Mouse (Mus musculus) brain, embryonic 18.5 days (tissue): ENCODE measurements at regions not wholly inside any gene's neighbourhood (a gene's known extent, or its start where the extent isn't known, plus 50 kb on each side); places are given as distances from the start of the nearest gene placed in this dataset.
"Not testable (repeated sequence)": the region's sequence is repeated elsewhere in the genome, so short reads cannot be mapped to it uniquely, and the experiment has no call there.

Experiments
- DNase-seq: peaks from one replicate; pipeline ENCODE4 v3.0.0-alpha.2; 2012; ENCODE audit warnings: low read depth, low spot score

DNA sequence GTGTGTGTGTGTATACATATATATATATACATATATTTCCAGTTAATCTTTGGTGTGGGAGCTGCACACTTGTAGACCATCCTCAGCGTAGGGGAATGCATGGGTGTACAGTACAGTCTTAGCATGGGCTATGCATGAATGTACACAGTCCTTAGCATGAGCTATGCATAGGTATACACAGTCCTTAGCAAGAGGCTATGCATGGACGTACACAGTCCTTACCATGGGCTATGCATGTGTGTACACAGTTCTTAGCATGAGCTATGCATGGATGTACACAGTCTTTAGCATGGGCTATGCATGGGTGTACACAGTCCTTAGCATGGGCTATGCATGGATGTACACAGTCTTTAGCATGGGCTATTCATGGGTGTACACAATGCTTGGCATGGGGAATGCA, 70.5 kb downstream of the Rchy1 start:
- no peak for DNase-seq

DNA sequence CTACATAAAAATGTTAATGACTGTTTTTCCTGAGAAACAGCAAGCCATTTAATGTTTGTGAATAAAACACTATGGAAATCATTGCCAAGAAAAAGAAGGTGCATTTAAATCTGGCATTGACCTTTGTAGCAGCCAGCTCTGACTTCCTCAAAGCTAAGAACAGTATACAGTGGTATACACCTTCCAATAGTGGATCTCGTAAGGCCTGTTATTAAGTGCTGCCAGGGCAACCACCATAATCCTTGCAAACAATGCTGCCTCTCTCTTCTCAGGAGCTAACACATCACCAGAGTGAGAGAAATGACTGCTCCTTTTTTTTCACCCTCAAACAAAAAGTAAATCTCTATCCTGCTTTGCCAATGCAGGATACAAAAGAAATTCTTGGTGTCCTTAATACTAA, 81.1 kb downstream of the Rchy1 start:
- no peak for DNase-seq

DNA sequence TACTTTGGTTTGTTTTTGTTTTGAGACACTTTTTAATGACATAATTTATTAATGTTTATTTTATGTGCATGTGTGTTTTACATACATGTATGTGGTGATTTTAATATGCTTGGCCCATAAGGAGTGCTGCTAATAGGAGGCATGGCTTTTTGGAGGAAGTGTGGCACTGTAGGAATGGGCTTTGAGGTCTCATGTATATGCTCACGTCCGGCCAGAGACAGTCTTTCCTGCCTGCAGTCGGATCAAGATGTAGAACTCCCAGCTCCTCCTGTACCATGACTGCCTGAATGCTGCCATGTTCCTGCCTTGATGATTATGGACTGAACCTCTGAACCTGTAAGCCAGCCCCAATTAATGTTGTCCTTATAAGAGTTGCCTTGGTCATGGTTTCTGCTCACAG, 82.6 kb downstream of the Rchy1 start:
- no peak for DNase-seq

DNA sequence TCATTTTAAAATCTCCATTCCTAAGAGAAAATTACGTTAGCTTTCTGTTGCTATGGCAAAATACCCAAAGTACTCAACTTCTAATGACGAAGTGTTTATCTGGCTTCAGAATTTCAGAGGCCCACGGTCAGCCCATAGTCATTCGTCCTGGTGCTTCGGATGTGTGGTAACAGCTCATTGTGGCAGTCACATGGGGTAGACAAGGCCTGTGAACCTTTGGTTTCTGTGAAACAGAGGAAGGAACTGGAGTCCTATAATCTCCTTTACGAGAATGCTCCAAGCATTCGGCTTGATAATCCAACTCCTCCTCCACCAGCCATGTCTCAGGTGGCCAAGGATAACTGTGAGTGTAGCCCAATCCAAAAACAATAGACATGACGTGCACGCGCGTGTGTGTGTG, 84.2 kb downstream of the Rchy1 start:
- DNase-seq: no peak

DNA sequence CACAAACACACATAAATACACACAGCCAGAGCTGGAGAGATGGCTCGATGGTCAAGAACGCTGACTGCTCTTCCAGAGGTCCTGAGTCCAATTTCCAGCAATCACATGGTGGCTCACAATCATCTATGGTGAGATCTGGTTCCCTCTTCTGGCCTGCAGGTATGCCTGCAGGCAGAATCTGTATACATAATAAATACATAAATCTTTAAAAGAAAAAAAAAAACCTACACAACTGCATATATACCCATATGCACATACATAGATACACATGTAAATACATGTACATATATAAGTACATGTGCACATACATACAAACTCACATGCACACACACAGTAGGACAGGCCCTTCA, 86.2 kb downstream of the Rchy1 start:
- no peak for DNase-seq

DNA sequence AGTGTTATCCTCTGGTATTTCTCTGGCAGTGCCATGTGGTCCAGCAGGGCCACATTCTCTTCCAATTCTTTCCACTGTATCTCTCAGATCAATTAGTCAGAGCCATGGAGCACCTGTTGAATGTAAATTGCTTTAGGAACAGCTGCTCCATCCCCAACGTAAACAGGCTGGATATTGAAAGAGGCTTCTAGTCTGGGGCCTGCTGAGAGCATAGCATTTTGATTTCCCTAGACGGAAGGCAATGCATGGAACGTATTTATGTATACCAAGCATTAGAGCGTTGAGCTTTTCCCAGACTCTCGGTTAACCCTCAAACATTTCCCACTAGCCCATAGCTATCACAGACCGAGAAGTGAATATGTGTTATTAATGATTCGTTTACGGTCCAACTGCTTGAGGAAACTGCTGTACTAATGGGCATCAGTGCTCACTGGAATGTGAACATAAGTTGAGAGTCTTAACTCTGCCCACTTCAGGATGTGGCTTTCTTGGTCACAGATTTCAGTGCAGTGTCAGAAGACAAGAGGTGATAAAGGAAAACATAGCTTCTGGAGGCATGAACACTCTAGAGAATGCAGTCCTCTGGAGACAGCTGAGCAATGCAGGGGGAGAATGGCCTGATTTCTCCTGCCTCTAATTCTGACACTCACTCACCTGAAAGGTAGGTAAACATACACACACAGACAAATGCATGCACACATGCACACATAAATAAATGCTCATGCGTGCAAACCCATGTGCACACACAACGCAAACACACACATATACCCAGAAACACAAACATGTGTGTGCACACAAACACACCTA, 86.8 kb downstream of the Rchy1 start:
- DNase-seq: no peak

DNA sequence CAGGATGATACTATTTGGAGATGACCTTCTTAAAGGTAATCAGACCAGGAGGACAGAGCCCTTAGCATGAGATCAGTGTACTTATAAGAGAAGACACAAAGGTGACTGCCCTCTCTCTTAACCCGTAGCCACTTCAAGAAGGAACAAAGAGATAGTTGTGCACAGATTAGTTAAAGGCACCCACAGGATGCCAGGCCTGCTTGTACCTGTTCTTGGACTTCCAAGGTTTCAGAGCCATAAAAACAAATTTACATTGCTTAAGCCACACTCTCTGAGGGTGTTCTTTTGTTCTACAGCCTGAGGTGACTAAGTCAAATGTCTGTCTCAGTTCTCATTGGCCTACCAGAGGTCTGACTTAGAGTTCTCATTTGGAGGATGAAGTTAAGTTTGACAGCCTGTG, 90.1 kb downstream of the Rchy1 start:
- DNase-seq: no peak

DNA sequence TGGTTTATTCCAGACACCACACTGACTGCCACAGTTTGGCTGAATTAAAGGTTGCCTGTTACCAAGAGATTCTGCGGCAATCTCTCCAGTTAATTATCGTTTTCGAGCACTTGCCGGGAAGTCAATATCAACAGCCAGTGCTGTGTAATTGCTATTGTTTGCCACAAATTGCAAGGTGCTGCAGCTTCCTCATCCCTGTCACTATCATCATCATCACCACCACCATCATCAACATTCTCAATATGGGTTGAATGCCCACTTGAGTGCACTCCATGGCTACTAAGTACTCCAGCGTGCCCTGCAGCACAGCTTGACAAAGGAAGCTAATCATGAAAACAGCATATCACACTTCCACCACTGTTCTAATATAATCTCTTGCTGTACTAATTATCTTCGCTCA, 93.1 kb downstream of the Rchy1 start:
- no peak for DNase-seq

DNA sequence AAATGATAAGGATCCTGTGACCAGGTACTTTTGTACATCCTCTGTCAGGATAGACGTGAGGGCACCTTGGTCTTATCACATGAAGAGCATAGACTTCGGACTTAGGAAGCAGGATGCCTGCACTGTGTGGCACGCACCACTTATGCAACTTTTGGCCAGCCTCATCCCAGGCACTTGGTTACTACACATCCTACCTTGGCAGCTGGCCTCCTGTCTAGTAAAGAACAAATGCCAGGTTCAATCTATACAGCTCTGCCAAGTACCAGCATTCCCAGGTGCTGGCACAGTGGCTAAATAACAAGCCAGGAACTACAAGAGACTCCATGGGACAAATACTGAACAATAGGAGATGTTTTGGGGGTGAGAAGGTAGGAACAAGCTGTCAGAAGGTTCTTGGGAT, 96.7 kb downstream of the Rchy1 start:
- no peak for DNase-seq

DNA sequence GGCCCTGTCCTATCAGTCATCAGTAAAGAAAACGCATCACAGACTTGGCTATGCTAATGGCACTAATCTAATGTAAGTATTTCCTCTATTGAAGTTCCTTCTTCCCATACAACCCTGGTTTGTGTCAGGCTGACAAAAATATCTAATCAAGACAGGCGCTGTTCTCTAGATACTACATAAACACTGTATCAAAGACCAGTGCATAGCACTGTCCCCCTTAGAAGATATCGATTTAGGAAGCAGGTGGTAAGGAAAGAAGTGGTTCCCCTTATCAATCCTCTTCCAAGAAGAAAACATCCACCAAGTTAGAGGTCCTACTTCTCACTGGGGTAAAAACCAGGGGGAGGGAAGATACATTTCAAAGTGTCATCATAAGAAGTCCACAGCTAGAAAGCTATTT, 97.5 kb downstream of the Rchy1 start:
- DNase-seq: no peak

DNA sequence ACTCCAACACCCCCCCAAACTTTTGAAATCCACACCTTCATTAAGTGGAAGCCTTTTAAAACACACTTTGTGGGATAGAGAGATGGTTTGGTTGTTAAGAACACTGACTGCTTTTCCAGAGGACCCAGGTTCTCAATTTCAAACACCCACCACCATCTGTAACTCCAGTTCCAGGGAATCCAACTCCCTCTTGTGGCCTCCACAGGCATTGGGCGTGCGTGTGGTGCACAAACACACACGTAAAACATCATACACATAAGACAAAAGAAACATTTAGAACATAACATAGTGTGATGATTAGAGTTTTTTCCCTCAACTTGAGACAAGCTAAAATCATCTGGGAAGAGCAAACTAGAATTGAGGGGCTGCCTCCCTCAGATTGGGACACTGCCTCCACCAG, 100.0 kb downstream of the Rchy1 start:
- no peak for DNase-seq

DNA sequence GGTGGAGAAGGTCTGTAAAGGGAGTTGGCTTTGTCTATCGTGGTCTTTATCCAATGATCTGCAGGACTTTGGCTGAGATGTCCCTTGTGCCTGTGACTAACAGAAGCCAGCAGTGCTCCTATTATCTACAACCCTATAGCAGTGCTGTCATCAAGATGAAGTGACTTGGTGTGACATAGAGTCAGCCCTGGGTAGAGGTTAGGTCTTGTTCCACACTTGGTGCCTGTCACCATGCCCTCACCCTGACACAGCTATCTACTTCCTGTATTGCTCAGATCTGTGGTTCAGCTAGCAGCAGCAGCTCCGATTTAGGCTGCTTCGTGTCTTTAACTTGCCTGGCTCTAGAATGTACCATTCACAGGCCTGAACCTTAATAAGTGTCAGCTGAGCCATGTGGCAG, 100.6 kb downstream of the Rchy1 start:
- no peak for DNase-seq

DNA sequence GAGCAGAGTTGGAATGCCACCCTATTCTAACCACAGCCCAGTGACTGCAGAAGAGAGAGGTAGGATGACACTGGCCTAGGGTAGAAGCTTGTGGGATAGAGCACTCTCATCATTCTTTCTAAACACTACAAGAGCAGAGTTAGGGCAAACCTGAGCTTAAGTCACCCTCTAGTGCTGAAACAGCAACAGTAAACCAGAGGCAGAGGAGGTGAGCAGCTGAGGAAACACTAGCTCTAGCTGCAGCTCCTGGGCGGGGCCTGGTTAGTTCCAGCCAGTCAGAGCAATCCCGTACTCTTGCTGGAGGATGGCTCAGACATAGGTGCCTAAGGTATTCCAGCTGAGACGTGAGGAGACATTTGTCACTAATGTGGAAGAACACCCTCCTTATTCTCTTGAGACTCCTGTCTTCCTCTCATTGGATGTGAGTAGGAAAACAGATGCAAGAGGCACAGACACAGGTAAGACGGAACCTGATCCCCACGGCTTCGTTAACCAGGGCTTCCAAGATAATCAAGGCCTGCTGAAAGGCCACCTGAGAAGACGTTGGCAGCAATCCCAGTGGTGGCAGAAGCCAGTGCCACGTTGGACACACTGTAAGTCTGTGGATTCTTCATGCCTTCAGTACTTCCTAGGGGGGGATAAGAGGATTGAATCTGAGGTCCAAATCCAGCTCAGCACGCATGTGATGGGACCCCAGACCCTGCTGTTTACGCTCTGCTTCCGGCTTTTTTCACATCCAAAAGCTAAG, 101.3 kb downstream of the Rchy1 start:
- no peak for DNase-seq

DNA sequence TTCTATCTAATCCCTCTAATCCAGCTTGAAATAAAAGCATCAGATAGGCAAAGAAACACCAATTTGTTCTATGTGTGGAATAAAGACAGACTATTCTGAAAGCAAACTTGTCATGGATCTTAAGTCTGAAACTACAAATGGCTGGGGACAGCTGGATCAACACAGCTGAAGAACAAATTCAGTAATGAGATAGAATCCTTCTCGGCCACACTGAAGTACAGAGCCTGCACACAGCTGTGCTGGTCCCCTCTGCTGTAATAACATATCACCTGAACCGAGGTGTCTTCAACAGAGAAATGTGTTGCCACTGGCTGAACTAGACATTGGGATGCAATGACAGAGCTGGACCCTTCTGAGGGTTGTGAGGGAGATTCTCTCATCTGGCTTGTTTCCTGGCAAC, 102.4 kb downstream of the Rchy1 start:
- no peak for DNase-seq

DNA sequence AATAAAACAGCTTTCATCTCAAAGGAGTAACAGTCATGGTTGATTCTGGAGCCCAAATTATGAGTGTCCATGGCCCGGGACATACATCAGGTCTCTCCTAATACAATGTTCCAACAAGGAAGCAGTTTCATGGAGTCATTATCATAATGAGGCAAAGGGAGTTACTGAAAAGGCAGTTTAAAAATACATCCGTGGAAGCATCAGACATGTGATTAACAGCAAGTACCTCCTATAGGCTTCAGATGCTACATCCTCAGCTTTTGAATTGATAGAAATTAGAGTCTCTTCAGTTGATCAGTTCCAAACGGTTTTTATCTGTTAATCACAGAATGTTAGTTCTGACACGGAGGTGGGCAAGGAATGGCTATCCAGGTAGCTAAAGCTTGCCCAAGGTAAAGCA, 110.5 kb downstream of the Rchy1 start:
- no peak for DNase-seq

DNA sequence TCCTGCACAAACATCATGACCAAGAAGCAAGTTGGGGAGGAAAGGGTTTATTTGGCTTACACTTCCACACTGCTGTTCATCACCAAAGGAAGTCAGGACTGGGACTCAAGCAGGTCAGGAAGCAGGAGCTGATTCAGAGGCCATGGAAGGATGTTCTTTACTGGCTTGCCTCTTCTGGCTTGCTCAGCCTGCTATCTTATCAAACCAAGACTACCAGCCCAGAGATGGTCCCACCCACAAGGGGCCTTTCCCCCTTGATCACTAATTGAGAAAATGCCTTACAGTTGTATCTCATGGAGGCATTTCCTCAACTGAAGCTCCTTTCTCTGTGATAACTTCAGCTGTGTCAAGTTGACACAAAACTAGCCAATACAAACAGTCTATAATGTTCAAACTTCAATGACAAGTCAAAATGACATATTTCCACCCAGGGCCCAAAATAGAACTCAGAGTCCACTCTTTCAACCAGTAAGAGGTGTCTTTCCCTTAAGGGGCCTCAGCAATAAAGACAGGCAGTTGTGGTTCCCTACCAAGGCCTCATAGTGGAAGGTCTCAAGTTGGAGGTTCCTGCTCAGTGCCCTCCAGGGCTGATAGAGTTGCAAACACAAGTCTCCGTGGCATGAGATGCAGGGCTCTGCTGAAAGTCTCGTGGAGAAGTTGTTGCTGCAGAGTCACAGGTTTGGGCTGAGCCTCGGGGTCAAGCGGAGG, 111.9 kb downstream of the Rchy1 start:
- not testable (repeated sequence) for DNase-seq

DNA sequence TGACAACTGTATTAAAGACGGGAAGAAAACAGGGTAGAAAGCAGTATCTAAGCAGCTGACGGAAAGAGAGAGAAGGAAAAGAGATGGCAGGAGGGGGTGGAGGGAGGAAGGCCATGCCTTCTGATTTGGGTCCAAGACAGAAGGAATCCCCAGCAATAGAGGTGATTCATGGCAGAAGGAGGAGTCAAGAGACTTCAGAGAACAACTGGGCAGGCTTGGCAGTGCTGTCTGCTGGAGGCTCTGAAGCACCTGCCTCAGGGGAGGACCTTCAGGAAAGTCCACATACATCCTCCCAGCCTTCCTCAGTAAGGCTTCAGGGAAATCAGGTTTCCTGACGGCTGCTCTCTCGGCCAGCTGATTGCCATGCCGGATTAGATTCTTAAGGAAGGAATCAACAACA, 112.4 kb downstream of the Rchy1 start:
- DNase-seq: no peak

DNA sequence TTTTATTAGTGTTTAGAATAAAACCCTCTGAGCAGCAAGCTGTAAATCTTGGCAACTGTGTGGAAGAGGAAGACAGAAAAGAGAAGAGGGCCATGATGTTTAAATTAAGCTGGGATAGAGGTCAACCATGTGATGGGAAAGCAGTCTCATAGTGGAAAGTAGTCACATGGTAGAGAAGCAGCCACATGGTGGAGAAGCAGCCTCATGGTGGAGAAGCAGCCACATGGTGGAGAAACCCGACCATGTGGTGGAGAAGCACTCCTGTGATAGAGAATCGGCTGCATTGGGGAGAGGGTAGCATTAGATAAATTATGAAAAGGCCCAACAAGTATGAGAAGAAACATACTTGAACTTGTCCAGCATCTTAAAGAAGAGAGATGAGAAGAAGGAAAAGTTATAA, 113.3 kb downstream of the Rchy1 start:
- no peak for DNase-seq

DNA sequence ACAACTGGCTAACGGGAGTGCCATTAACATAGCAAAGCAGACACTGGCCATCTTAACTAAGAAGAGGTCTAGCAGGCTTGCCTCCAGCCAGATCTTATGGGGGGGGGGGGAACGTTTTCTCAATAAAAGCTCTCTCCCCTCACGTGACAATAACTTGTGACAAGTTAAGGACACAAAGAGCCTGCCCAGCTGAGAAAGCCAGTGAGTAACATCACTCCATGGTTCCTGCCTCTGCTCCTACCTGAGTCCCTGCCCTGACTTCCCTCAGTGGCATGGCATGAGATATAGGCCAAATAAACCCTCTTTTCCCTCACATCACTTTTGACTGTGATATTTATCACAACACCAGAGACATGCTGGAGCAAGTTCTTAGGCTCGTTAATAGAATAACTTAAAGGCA, 113.8 kb downstream of the Rchy1 start:
- DNase-seq: no peak

DNA sequence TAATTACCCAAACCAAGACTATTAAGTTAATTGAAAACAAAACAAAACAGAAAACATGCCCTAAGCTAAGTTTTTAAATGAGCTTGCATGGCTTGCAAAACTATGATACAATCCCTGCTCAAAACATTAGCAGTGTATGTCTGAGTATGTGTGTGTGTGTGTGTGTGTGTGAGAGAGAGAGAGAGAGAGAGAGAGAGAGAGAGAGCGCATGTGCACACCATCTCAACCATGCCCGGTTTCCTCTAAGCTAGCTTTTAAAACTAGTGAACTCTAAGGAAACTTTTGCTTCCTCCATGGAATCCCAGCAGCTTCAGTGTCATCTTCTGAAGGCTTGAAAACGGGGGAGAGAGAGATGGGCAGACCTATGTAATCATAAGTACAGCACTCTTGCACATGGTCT, 114.3 kb downstream of the Rchy1 start:
- no peak for DNase-seq

DNA sequence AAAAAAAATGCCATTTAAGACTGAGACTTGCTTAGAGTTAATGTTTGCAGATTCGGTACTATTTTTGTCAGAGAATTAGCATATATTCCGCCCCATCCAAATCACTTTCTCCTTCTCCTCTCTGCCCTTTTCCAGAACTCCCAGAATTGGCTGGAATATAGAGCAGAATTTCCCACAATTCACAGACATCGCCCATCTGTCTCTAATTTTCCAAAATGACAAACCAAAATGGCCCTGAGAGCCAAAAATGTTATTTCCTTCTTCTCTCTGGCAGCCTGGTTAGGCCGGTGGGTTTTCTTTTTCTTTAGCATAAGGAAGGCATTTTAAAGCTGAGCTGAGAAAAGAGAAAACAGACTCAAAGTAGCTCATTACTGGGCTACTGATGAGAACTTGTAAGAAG, 119.8 kb downstream of the Rchy1 start:
- DNase-seq: peak; percentile 61

DNA sequence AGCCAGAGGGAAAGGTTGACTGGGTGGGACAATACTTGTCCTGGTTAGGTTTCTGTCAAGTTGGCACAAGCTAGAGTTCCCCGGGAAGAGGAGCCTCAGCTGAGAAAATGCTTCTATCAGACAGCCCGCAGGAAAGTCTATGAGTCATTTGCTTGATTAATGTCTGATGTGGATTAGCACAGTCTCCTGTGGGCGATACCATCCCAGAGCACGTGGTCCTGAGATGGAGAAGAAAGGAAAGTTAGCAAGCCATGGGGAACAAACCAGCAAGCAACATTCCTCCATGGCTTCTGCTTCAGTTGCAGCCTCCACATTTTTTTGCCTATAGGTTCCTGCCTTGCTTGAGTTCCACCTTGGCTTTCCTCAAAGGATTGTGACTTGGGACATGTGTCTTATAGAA, 121.8 kb downstream of the Rchy1 start:
- DNase-seq: no peak

DNA sequence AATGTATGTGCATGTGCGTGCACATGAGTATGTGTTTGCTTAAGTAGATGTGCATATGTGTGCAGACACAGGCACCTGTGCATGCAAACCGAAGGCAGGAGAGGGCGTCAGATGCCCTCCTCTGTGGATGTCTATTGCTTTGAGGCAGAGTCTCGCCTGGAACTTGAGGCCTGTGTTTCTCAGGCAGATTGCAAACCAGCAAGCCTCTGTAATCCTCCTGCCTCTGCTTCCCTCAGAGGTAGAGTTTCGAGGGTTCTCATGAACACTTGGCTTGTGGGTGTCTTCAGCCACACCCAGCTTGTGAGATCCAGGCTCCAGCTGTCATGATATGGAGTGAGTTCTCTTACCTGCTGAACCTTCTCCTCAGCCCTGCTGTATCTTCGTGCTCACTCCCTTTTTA, 134.4 kb downstream of the Rchy1 start:
- no peak for DNase-seq
